Mouse (Mus musculus) thymus, postnatal 36 days (tissue): ENCODE data around the gene Rsrc1.

Source experiments
- DNase-seq, 2 experiments: peaks; one replicate each; pipeline ENCODE4 v3.0.0; 2022; ENCODE audit warnings: mixed read lengths in 2 of 2

The Rsrc1 gene

GRCm38 (mm10) chr3:66981101-66981661 lies at the start of gene Rsrc1:
Gene Rsrc1, plus strand, starts transcription at chr3:66981390.
- peak; percentile 27 to 49 for DNase-seq

GRCm38 (mm10) chr3:66939675-66940074 lies 41.5 kb upstream of the Rsrc1 start:
- DNase-seq = no peak

- DNase-seq = no peak
Measured at GRCm38 (mm10) chr3:66955126-66955525, 26.1 kb upstream of the Rsrc1 start.

GRCm38 (mm10) chr3:66959972-66960371 lies 21.2 kb upstream of the Rsrc1 start:
- no peak for DNase-seq

- no peak for DNase-seq
Measured at GRCm38 (mm10) chr3:66964884-66965283, 16.3 kb upstream of the Rsrc1 start.

GRCm38 (mm10) chr3:66967508-66967907 lies 13.7 kb upstream of the Rsrc1 start:
- DNase-seq = no peak

GRCm38 (mm10) chr3:66970261-66970660 lies 10.9 kb upstream of the Rsrc1 start:
- DNase-seq = no peak

GRCm38 (mm10) chr3:66970661-66971331 lies 10.4 kb upstream of the Rsrc1 start:
- no peak for DNase-seq

GRCm38 (mm10) chr3:66972191-66972950 lies 8.8 kb upstream of the Rsrc1 start:
- DNase-seq = no peak

- DNase-seq = peak; percentile 23 to 31
Measured at GRCm38 (mm10) chr3:66973391-66973943, 7.7 kb upstream of the Rsrc1 start.

GRCm38 (mm10) chr3:66974501-66974900 lies 6.7 kb upstream of the Rsrc1 start:
- DNase-seq = no peak

- no peak for DNase-seq
Measured at GRCm38 (mm10) chr3:66976889-66977615, 4.1 kb upstream of the Rsrc1 start.

GRCm38 (mm10) chr3:66977811-66978456 lies 3.3 kb upstream of the Rsrc1 start:
- no peak for DNase-seq

GRCm38 (mm10) chr3:66978457-66979381 lies 2.5 kb upstream of the Rsrc1 start:
- DNase-seq = no peak

- no peak for DNase-seq
Measured at GRCm38 (mm10) chr3:66979491-66979890, 1.7 kb upstream of the Rsrc1 start.

- DNase-seq = no peak
Measured at GRCm38 (mm10) chr3:66980111-66980975, 847 bp upstream of the Rsrc1 start.

- peak in 1 of 2 experiments; percentile 6 for DNase-seq
Measured at GRCm38 (mm10) chr3:66981706-66982105, 516 bp downstream of the Rsrc1 start, which contains the start of gene Shox2. Gene Shox2, minus strand, starts transcription at chr3:66981771.

GRCm38 (mm10) chr3:66982181-66982911 lies 1.2 kb downstream of the Rsrc1 start:
- DNase-seq = peak; percentile 53 to 56

- DNase-seq = no peak
Measured at GRCm38 (mm10) chr3:66983481-66983880, 2.3 kb downstream of the Rsrc1 start.
